Mouse (Mus musculus) cerebellum, postnatal 36 days (tissue): Measurements from ENCODE around the gene St8sia6.
"Not testable (repeated sequence)": the region's sequence is repeated elsewhere in the genome, so short reads cannot be mapped to it uniquely, and the experiment has no call there.

Source experiments
- DNase-seq, 2 experiments: peaks; one replicate each; pipeline ENCODE4 v3.0.0; 2021 to 2022; ENCODE audit warnings: mixed read lengths in 2 of 2

Gene St8sia6

GRCm38 (mm10) chr2:13793969-13794363 is at the start of gene St8sia6:
TSS of gene St8sia6 (minus strand) at chr2:13794064.
- DNase-seq, result no peak

DNA sequence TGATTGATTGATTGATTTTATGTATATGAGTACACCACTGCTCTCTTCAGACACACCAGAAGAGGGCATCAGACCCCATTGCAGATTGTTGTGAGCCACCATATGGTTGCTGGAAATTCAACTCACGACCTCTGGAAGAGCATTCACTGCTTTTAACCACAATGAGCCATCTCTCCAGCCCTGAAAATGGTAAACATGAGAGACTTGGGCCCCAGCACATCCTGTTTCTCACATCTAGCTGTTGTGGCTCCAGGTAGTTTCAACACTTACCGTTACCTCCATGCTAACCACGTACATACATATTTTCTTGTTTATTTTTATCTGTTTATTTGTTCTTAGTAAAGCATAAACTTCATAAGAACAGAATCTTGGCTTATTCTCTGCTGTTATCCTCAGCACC is 42.4 kb upstream of the St8sia6 start:
- DNase-seq, result no peak

- DNase-seq, result no peak
Observed at GRCm38 (mm10) chr2:13834989-13835388, 41.1 kb upstream of the St8sia6 start.

- DNase-seq, result no peak
Observed at GRCm38 (mm10) chr2:13816645-13817044, 22.8 kb upstream of the St8sia6 start.

- no peak for DNase-seq
Observed at GRCm38 (mm10) chr2:13808593-13808992, 14.7 kb upstream of the St8sia6 start.

DNA sequence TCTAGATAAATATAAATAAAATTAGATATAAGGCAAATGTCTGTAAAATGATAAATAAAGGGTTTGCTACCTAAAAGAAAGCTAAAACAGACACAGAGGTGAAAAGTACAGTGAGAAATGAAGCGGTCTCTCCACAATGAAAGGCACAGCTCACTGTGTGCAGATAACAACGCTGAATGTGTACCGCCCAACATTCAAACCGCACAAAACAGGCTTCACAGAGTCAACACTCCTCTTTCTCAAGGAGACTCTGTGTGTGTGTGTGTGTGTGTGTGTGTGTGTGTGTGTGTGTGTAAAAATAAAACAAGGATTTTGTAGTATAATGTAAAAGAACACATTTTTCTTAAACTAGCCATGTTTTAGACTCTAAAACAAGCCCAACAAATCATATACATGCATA is 14.1 kb upstream of the St8sia6 start:
- DNase-seq, result no peak

DNA sequence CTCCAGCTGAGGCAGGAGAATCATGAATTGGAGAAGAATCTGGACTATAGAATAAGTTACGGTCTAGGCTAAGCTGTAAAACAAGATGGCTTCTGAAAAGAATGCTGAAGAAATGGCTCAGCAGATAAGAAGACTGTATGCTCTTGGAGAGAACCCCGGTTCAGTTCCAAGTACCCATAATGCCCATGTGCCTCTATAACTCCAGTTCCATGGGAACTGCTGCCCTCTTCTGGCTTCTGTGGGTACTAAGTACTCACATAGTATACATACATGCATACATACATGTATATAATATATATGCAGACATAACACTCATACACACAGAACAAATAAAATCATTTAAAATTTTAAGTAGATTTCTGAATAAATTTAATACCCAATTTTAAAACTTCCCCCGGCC is 12.3 kb upstream of the St8sia6 start:
- no peak for DNase-seq

GRCm38 (mm10) chr2:13800639-13801038 is 6.8 kb upstream of the St8sia6 start:
- DNase-seq, result no peak

DNA sequence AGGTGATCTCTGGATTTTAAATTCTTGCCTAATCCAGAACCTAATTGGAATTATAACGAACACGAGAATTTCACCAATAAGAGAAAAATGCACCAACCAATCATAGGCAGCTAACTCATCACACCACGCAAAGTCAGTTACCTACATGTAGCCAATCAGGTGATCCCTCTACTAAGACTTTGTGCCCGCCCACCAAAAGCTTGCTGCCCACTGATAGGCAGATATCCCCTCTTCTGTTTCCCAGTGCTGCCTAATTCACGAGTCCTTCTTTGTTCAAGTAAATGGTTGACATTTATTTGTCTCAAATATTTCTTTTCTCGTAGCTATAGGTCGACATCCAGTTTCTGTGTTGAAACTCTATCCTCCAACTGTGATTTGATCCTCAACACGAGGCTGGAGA is 582 bp upstream of the St8sia6 start:
- DNase-seq, result no peak

- no peak for DNase-seq
Observed at GRCm38 (mm10) chr2:13793054-13793968, 553 bp downstream of the St8sia6 start.

GRCm38 (mm10) chr2:13792256-13793005 is 1.4 kb downstream of the St8sia6 start:
- no peak for DNase-seq

GRCm38 (mm10) chr2:13791598-13791997 is 2.3 kb downstream of the St8sia6 start:
- no peak for DNase-seq

DNA sequence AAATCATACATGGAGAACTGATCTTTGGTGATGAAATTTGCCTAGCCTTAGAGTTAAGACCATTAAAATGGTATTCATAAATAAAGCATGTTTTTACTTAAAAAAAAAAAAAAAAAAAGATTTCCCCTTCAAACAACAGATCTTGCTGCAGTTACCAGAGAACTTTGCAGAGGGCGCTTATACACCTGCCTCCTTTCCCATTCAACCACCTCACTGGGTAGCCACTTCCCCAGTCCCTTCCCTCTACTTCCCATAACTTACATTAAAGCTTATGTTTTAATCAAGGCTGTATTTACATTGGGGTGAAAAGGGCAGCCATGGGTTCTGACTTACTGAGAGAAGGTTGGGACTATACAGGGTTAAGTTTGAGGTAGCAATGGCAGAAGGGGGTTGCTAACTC is 4.5 kb downstream of the St8sia6 start:
- no peak for DNase-seq

GRCm38 (mm10) chr2:13786577-13787168 is 7.2 kb downstream of the St8sia6 start:
- no peak for DNase-seq

DNA sequence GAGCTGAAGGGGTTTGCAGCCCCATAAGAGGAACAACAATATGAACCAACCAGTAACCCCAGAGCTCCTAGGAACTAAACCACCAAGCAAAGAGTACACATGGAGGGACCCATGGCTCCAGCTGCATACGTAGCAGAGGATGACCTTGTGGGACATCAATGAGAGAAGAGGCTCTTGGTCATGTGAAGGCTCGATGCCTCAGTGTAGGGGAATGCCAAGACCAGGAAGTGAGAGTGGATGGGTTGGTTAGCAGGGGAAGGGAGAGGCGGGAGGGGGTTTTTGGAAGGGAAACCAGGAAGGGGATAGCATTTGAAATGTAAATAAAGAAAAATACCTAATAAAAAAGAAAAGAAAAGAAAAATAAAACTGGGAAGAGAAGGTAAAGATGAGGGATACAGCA is 7.9 kb downstream of the St8sia6 start:
- DNase-seq, result not testable (repeated sequence)

DNA sequence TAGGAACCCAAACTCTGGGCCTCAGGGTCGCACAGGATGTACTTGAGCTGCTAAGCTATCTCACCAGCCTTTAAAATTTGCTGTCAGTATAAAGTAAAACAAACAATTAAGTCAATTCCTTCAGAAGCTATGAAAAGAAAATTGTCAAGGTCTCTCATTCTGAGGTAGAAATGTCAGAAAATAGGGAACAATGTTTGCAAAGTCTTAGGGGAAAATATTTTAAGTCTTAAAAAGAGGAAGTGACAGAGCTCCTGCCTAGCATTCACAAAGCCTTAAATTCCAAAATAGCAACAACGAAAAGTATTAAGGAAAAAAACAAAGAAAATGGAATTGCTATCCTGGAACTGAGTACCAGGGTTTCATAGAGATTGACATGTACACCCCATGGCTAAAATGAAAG is 8.6 kb downstream of the St8sia6 start:
- DNase-seq, result no peak

GRCm38 (mm10) chr2:13784448-13784847 is 9.4 kb downstream of the St8sia6 start:
- DNase-seq, result no peak

GRCm38 (mm10) chr2:13777032-13777431 is 16.8 kb downstream of the St8sia6 start:
- DNase-seq, result no peak

DNA sequence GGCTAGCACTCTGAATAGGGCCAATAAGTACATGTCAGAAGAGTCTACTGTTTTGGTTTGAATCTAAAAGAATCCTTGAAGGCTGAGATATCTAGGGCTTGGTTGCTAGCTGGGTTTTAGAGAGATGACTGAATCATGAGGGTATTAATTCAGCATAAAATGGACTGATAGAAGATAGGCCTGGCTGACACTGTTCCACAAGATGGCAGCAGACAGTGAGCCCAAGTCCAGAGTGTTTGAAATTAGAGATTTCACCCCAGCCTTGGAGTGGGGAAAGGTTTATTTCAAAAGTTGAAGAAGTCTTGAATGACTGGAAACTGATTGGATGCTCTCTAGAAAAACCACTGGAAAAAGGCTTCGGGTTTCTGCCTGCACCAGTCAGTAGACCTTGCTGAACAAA is 17.4 kb downstream of the St8sia6 start:
- no peak for DNase-seq

- no peak for DNase-seq
Observed at GRCm38 (mm10) chr2:13775056-13775455, 18.8 kb downstream of the St8sia6 start.

DNA sequence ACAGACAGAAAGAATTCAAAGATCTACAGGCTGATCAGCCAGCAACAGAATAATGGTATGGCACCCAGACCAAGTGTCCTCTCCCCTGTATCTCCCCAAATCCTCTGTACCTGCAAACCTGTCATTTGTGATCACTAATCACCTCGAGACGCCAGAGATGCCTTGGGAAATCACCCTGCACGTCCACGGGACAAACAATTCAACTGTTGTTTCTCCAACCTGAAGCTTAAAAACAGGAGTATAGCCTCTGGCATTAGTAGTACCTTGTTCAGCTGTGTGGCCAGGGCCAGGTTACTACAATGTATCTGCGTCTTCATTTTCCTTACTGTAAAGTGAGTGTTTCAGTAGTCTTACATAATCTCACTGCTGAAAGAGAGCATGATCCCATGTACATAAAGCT is 25.3 kb downstream of the St8sia6 start:
- no peak for DNase-seq

GRCm38 (mm10) chr2:13767532-13768411 is 26.1 kb downstream of the St8sia6 start:
- DNase-seq, result no peak

DNA sequence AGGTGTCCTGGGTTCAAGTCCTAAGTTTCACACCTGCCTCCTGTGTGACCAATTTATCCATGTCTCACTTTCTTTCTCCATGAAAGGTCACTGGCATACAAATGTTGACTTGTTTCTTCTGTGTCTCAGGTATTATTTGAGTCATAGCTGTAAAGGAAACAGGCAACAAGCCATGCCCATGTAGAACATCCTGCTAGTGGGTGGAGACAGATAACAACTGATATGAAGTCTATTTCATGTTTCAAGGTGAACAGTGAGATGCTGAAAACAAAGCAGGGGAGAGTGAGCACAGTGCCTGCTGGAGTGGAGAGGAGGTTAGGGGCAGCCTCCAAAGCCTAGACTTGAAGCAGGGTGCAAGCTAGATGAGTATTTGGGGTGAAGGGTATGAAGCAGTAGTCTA is 33.5 kb downstream of the St8sia6 start:
- no peak for DNase-seq
